Mouse (Mus musculus) ES-E14 (cell line): ENCODE measurements at regions not wholly inside any gene's neighbourhood (a gene's known extent, or its start where the extent isn't known, plus 50 kb on each side); places are given as distances from the start of the nearest gene placed in this dataset.

Experiments
- DNase-seq: peaks from one replicate; pipeline ENCODE4 v3.0.0-alpha.2; 2013; ENCODE audit warnings: low read depth, low spot score
- H3K27ac ChIP-seq: 2 replicates; pipeline ENCODE4 v1.5.1; 2012; ENCODE audit warnings: low read depth, mild to moderate bottlenecking, low read length, moderate library complexity, mixed read lengths; ENCODE audit not compliant: poor library complexity, insufficient read depth, severe bottlenecking
- H3K36me3 ChIP-seq: 2 replicates; pipeline ENCODE4 v1.6.1; 2012; ENCODE audit warnings: mild to moderate bottlenecking, low read length, moderate library complexity, mixed read lengths; ENCODE audit not compliant: control insufficient read depth, poor library complexity, insufficient read depth, severe bottlenecking
- H3K4me1 ChIP-seq, 2 experiments: fragments of 150-350 bp in 1 of 2; sonication (generic) in 1 of 2; 2 replicates each; pipeline ENCODE4 v1.6.1; 2012; ENCODE audit warnings: low read length in 2 of 2, mild to moderate bottlenecking in 1 of 2, mixed read lengths in 1 of 2; ENCODE audit not compliant: control insufficient read depth in 2 of 2, insufficient read depth in 2 of 2, poor library complexity in 1 of 2
- H3K4me3 ChIP-seq, 2 experiments: fragments of 150-350 bp in 1 of 2; sonication (generic) in 1 of 2; 2 replicates each; pipeline ENCODE4 v1.5.1; 2012; ENCODE audit warnings: low read length in 2 of 2, low read depth in 1 of 2, mild to moderate bottlenecking in 1 of 2, mixed read lengths in 1 of 2; ENCODE audit not compliant: insufficient read depth in 1 of 2, poor library complexity in 1 of 2, severe bottlenecking in 1 of 2
- H3K9ac ChIP-seq: 2 replicates; pipeline ENCODE4 v1.6.1; 2012; ENCODE audit warnings: low read depth, mild to moderate bottlenecking, low read length, mixed read lengths; ENCODE audit not compliant: poor library complexity, insufficient read depth, severe bottlenecking
- H3K9me3 ChIP-seq: fragments of 150-350 bp; sonication (generic); 2 replicates; pipeline ENCODE4 v1.6.1; 2012; ENCODE audit warnings: low read depth, mild to moderate bottlenecking, low read length; ENCODE audit not compliant: control insufficient read depth, insufficient read depth
- CHD2 ChIP-seq: IDR thresholded peaks from 2 replicates; pipeline ENCODE4 v1.6.1; 2014; ENCODE audit warnings: mild to moderate bottlenecking, low read depth, low read length, inconsistent platforms
- HCFC1 ChIP-seq: IDR thresholded peaks from 2 replicates; pipeline ENCODE4 v1.6.1; 2012; ENCODE audit warnings: low read length, inconsistent platforms, borderline replicate concordance; ENCODE audit not compliant: insufficient read depth
- MAFK ChIP-seq: IDR thresholded peaks from 2 replicates; pipeline ENCODE4 v1.6.1; 2014; ENCODE audit warnings: mild to moderate bottlenecking, low read depth, low read length, inconsistent platforms; ENCODE audit not compliant: insufficient read depth
- ZC3H11A ChIP-seq: IDR thresholded peaks from 2 replicates; pipeline ENCODE4 v1.6.1; 2012; ENCODE audit warnings: low read depth, mild to moderate bottlenecking, inconsistent platforms, low read length, borderline replicate concordance
- ZNF384 ChIP-seq: IDR thresholded peaks from 2 replicates; pipeline ENCODE4 v1.6.1; 2012; ENCODE audit warnings: low read depth, low read length, inconsistent platforms
- in situ Hi-C, 2 experiments: fragments of 600-800 bp; cut with MboI; formaldehyde crosslinking; loops; one replicate each; pipeline ENCODE4 v1.15.1; 2025; ENCODE audit warnings: low sequenced_read_pairs in 2 of 2, inconsistent platforms in 1 of 2; ENCODE audit not compliant: unreplicated experiment in 2 of 2

- no peaks in the 10 kb centered on the region for H3K9me3 ChIP-seq
- in situ Hi-C loops: no loop called here
- no peak for DNase-seq
Observed at GRCm38 (mm10) chr17:45243103-45243502, 190.4 kb downstream of the Cdc5l start.

GRCm38 (mm10) chr17:45242076-45242475 lies 191.5 kb downstream of the Cdc5l start:
- no peak for DNase-seq
- H3K9me3 ChIP-seq: no peaks in the 10 kb centered on the region
- TF ChIP-seq MAFK (no peak), ZNF384 (no peak), HCFC1 (no peak), ZC3H11A (no peak), CHD2 (no peak)
- H3K9ac ChIP-seq: no peak overlapping the region
- H3K4me1 ChIP-seq: no peaks in the 10 kb centered on the region
- H3K4me3 ChIP-seq: no peak overlapping the region
- no peak overlapping the region for H3K27ac ChIP-seq
- H3K36me3 ChIP-seq: no peaks in the 10 kb centered on the region
- in situ Hi-C loops: no loop called here

More at GRCm38 (mm10) chr17:45243103-45243502, 190.4 kb downstream of the Cdc5l start:
- no peaks in the 10 kb centered on the region for H3K36me3 ChIP-seq
- TF ChIP-seq CHD2: no peak
- TF ChIP-seq ZNF384: no peak
- no peak for TF ChIP-seq HCFC1
- no peak for TF ChIP-seq MAFK
- no peak for TF ChIP-seq ZC3H11A
- H3K4me3 ChIP-seq: no peak overlapping the region
- H3K4me1 ChIP-seq: no peaks in the 10 kb centered on the region
- H3K9ac ChIP-seq: no peak overlapping the region
- no peak overlapping the region for H3K27ac ChIP-seq

GRCm38 (mm10) chr17:45240963-45241543 lies 192.5 kb downstream of the Cdc5l start:
- H3K27ac ChIP-seq: no peak overlapping the region
- no peak for DNase-seq
- in situ Hi-C loops: no loop called here

DNA sequence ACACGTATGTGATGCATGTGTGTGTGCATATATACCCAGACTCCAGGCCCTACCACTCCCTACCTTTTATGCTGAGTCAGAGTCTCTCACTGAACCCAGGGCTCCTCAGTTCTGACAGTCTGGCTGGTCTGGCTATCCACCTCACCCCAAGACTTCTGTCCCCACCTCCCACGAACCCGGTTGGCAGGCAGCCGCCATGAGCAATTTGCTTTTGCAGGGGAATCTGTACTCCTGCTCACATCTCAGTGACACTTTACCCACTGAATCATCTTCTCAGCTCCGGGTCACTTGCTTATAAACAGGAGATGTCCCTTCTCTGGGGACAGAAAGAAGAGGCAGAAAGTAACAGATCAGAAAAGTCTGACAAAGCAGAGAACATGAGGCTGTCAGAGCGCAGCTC lies 193.0 kb downstream of the Cdc5l start:
- in situ Hi-C loops: no loop called here
- TF ChIP-seq CHD2: no peak
- TF ChIP-seq ZNF384: no peak
- 0 out of 2 replicates have a peak, but pooled peaks have one; percentile 29 for TF ChIP-seq MAFK
- TF ChIP-seq HCFC1: no peak
- DNase-seq: no peak

More at GRCm38 (mm10) chr17:45240963-45241543, 192.5 kb downstream of the Cdc5l start:
- Histone ChIP-seq H3K9ac (no peak overlapping the region), H3K4me1 (no peaks in the 10 kb centered on the region), H3K9me3 (no peaks in the 10 kb centered on the region), H3K36me3 (no peaks in the 10 kb centered on the region), H3K4me3 (no peak overlapping the region)
- no peak for TF ChIP-seq HCFC1
- no peak for TF ChIP-seq ZNF384
- TF ChIP-seq CHD2: no peak
- TF ChIP-seq ZC3H11A: no peak
- TF ChIP-seq MAFK: no peak

More for the DNA sequence above, 193.0 kb downstream of the Cdc5l start:
- no peak overlapping the region for H3K9ac ChIP-seq
- H3K4me1 ChIP-seq: no peaks in the 10 kb centered on the region
- no peaks in the 10 kb centered on the region for H3K36me3 ChIP-seq
- no peak overlapping the region for H3K4me3 ChIP-seq
- H3K27ac ChIP-seq: no peak overlapping the region
- H3K9me3 ChIP-seq: no peaks in the 10 kb centered on the region
